Mouse (Mus musculus): Measurements from ENCODE around the gene Tcf7l1.

The Tcf7l1 gene

GRCm38 (mm10) chr6:72655309-72656052 is 133.6 kb downstream of the Tcf7l1 start:
- DNase-seq = peak; percentile 80 to 84

GRCm38 (mm10) chr6:72654355-72654754 is 134.7 kb downstream of the Tcf7l1 start:
- no peak for DNase-seq

GRCm38 (mm10) chr6:72653419-72653818 is 135.6 kb downstream of the Tcf7l1 start:
- peak; percentile 56 to 60 for DNase-seq

GRCm38 (mm10) chr6:72650338-72650851 is 138.7 kb downstream of the Tcf7l1 start:
- DNase-seq = no peak

- no peak for DNase-seq
These were observed 141.0 kb downstream of the Tcf7l1 start for GRCm38 (mm10) chr6:72648002-72648595.

GRCm38 (mm10) chr6:72647383-72647820 is 141.7 kb downstream of the Tcf7l1 start:
- DNase-seq = peak; percentile 73 to 86

GRCm38 (mm10) chr6:72645364-72645763 is 143.7 kb downstream of the Tcf7l1 start:
- no peak for DNase-seq

GRCm38 (mm10) chr6:72644576-72644975 is 144.5 kb downstream of the Tcf7l1 start:
- no peak for DNase-seq

GRCm38 (mm10) chr6:72641218-72641954 is 147.7 kb downstream of the Tcf7l1 start:
- DNase-seq = no peak

- DNase-seq = peak in 1 of 2 experiments; percentile 68
These were observed 152.1 kb downstream of the Tcf7l1 start for GRCm38 (mm10) chr6:72636940-72637339.

GRCm38 (mm10) chr6:72635760-72636431 is 153.2 kb downstream of the Tcf7l1 start:
- peak; percentile 67 to 78 for DNase-seq

- no peak for DNase-seq
These were observed 154.7 kb downstream of the Tcf7l1 start for GRCm38 (mm10) chr6:72634311-72634710.

GRCm38 (mm10) chr6:72631700-72632099 is 157.4 kb downstream of the Tcf7l1 start:
- DNase-seq = no peak

GRCm38 (mm10) chr6:72630961-72631360 is 158.1 kb downstream of the Tcf7l1 start:
- DNase-seq = no peak

GRCm38 (mm10) chr6:72630370-72630769 is 158.7 kb downstream of the Tcf7l1 start:
- peak; percentile 73 to 87 for DNase-seq

- peak; percentile 61 to 66 for DNase-seq
These were observed 161.8 kb downstream of the Tcf7l1 start for GRCm38 (mm10) chr6:72627276-72627675.

GRCm38 (mm10) chr6:72626391-72626790 is 162.7 kb downstream of the Tcf7l1 start:
- no peak for DNase-seq

- DNase-seq = peak; percentile 77 to 86
These were observed 165.2 kb downstream of the Tcf7l1 start for GRCm38 (mm10) chr6:72623661-72624402.

GRCm38 (mm10) chr6:72622917-72623316 is 166.1 kb downstream of the Tcf7l1 start:
- DNase-seq = no peak

- no peak for DNase-seq
These were observed 168.1 kb downstream of the Tcf7l1 start for GRCm38 (mm10) chr6:72620920-72621319.

- peak; percentile 55 to 67 for DNase-seq
These were observed 169.1 kb downstream of the Tcf7l1 start for GRCm38 (mm10) chr6:72619734-72620532.

All from kidney, postnatal 36 days (tissue).